Mouse (Mus musculus): ENCODE results near the gene Zbtb40. TPM values are rescaled to one million over a fixed set of nuclear protein-coding genes. Genes with fewer than 3 reads are reported as not detected.

Gene Zbtb40
- polyA plus RNA-seq, 2 experiments: 1.4 to 1.8 TPM

GRCm38 (mm10) chr4:136970939-136971338, 77.7 kb downstream of the Zbtb40 start:
- TF ChIP-seq EP300 (IDR thresholded peaks at IDR 0.05; ENCODE audit: low read depth): no peak
- peak; percentile 85 for TF ChIP-seq CTCF (IDR thresholded peaks at IDR 0.05; ENCODE audit: low read depth)
- H3K4me3 ChIP-seq (ENCODE audit: insufficient read depth in 1 of 2, low read depth in 2 of 2, low read length in 2 of 2): no peak overlapping the region
- H3K9me3 ChIP-seq (ENCODE audit: control insufficient read depth, low read length): no peaks in the 10 kb centered on the region
- H3K9ac ChIP-seq (replicated peaks): no peak overlapping the region
- H3K27ac ChIP-seq: no peak overlapping the region
- peaks cover 8% of the 10 kb centered on the region for H3K27me3 ChIP-seq (ENCODE audit: control insufficient read depth, insufficient read depth, low read length)
- 3% methylated on average over 6 of the region's 6 CpGs for WGBS (ENCODE audit: insufficient replicate concordance)
- ATAC-seq (ENCODE audit: insufficient read depth) (no peak), DNase-seq (ENCODE audit: low read depth in 3 of 3, low spot score in 3 of 3) (peak in 1 of 3 experiments; percentile 6)
- no peak overlapping the region for H3K4me2 ChIP-seq (ENCODE audit: low read depth)
- no peaks in the 10 kb centered on the region for H3K4me1 ChIP-seq (replicated peaks; ENCODE audit: control insufficient read depth in 2 of 2, insufficient read depth in 2 of 2, low read length in 1 of 2)
- no peaks in the 10 kb centered on the region for H3K36me3 ChIP-seq (replicated peaks; ENCODE audit: control insufficient read depth, insufficient read depth, low read depth)

GRCm38 (mm10) chr4:136969503-136970276, 78.9 kb downstream of the Zbtb40 start:
- WGBS (ENCODE audit: insufficient replicate concordance): 31% methylated on average over 16 of the region's 16 CpGs
- Histone ChIP-seq H3K4me3 (ENCODE audit: insufficient read depth in 1 of 2, low read depth in 2 of 2, low read length in 2 of 2) (no peak overlapping the region), H3K4me2 (ENCODE audit: low read depth) (no peak overlapping the region), H3K27ac (no peak overlapping the region), H3K36me3 (replicated peaks; ENCODE audit: control insufficient read depth, insufficient read depth, low read depth) (no peaks in the 10 kb centered on the region), H3K9me3 (ENCODE audit: control insufficient read depth, low read length) (no peaks in the 10 kb centered on the region), H3K27me3 (ENCODE audit: control insufficient read depth, insufficient read depth, low read length) (peaks cover 13% of the 10 kb centered on the region), H3K4me1 (replicated peaks; ENCODE audit: control insufficient read depth in 2 of 2, insufficient read depth in 2 of 2, low read length in 1 of 2) (no peaks in the 10 kb centered on the region), H3K9ac (replicated peaks) (no peak overlapping the region)
- TF ChIP-seq CTCF (IDR thresholded peaks at IDR 0.05; ENCODE audit: low read depth): peak; percentile 29; the same call in 1 of the 2 replicates
- no peak for TF ChIP-seq EP300 (IDR thresholded peaks at IDR 0.05; ENCODE audit: low read depth)
- no peak for DNase-seq (ENCODE audit: low read depth in 3 of 3, low spot score in 3 of 3)
- ATAC-seq (ENCODE audit: insufficient read depth): no peak

GRCm38 (mm10) chr4:136969096-136969495, 79.5 kb downstream of the Zbtb40 start:
- Histone ChIP-seq H3K36me3 (replicated peaks; ENCODE audit: control insufficient read depth, insufficient read depth, low read depth) (no peaks in the 10 kb centered on the region), H3K9ac (replicated peaks) (no peak overlapping the region), H3K4me1 (replicated peaks; ENCODE audit: control insufficient read depth in 2 of 2, insufficient read depth in 2 of 2, low read length in 1 of 2) (no peaks in the 10 kb centered on the region), H3K4me2 (ENCODE audit: low read depth) (no peak overlapping the region), H3K27me3 (ENCODE audit: control insufficient read depth, insufficient read depth, low read length) (peaks cover 14% of the 10 kb centered on the region), H3K9me3 (ENCODE audit: control insufficient read depth, low read length) (no peaks in the 10 kb centered on the region), H3K27ac (no peak overlapping the region), H3K4me3 (ENCODE audit: insufficient read depth in 1 of 2, low read depth in 2 of 2, low read length in 2 of 2) (no peak overlapping the region)
- DNase-seq (ENCODE audit: low read depth in 3 of 3, low spot score in 3 of 3): no peak
- WGBS (ENCODE audit: insufficient replicate concordance): 35% methylated on average over 8 of the region's 8 CpGs
- ATAC-seq (ENCODE audit: insufficient read depth): no peak
- TF ChIP-seq EP300 (IDR thresholded peaks at IDR 0.05; ENCODE audit: low read depth): no peak
- TF ChIP-seq CTCF (IDR thresholded peaks at IDR 0.05; ENCODE audit: low read depth): no peak

GRCm38 (mm10) chr4:136967511-136967910, 81.1 kb downstream of the Zbtb40 start:
- no peak overlapping the region for H3K9ac ChIP-seq (replicated peaks)
- no peak overlapping the region for H3K4me3 ChIP-seq (ENCODE audit: insufficient read depth in 1 of 2, low read depth in 2 of 2, low read length in 2 of 2)
- TF ChIP-seq EP300 (IDR thresholded peaks at IDR 0.05; ENCODE audit: low read depth) (no peak), CTCF (IDR thresholded peaks at IDR 0.05; ENCODE audit: low read depth) (no peak)
- H3K36me3 ChIP-seq (replicated peaks; ENCODE audit: control insufficient read depth, insufficient read depth, low read depth): no peaks in the 10 kb centered on the region
- 22% methylated on average over 9 of the region's 9 CpGs for WGBS (ENCODE audit: insufficient replicate concordance)
- ATAC-seq (ENCODE audit: insufficient read depth) (no peak), DNase-seq (ENCODE audit: low read depth in 3 of 3, low spot score in 3 of 3) (no peak)
- H3K27me3 ChIP-seq (ENCODE audit: control insufficient read depth, insufficient read depth, low read length): peaks cover 14% of the 10 kb centered on the region
- H3K27ac ChIP-seq: no peak overlapping the region
- no peaks in the 10 kb centered on the region for H3K9me3 ChIP-seq (ENCODE audit: control insufficient read depth, low read length)
- no peaks in the 10 kb centered on the region for H3K4me1 ChIP-seq (replicated peaks; ENCODE audit: control insufficient read depth in 2 of 2, insufficient read depth in 2 of 2, low read length in 1 of 2)
- no peak overlapping the region for H3K4me2 ChIP-seq (ENCODE audit: low read depth)

- Histone ChIP-seq H3K4me3 (ENCODE audit: insufficient read depth in 1 of 2, low read depth in 2 of 2, low read length in 2 of 2) (no peak overlapping the region), H3K9me3 (ENCODE audit: control insufficient read depth, low read length) (no peaks in the 10 kb centered on the region), H3K27ac (no peak overlapping the region), H3K9ac (replicated peaks) (no peak overlapping the region), H3K4me2 (ENCODE audit: low read depth) (no peak overlapping the region), H3K27me3 (ENCODE audit: control insufficient read depth, insufficient read depth, low read length) (peaks cover 14% of the 10 kb centered on the region), H3K36me3 (replicated peaks; ENCODE audit: control insufficient read depth, insufficient read depth, low read depth) (no peaks in the 10 kb centered on the region), H3K4me1 (replicated peaks; ENCODE audit: control insufficient read depth in 2 of 2, insufficient read depth in 2 of 2, low read length in 1 of 2) (no peaks in the 10 kb centered on the region)
- no peak for ATAC-seq (ENCODE audit: insufficient read depth)
- TF ChIP-seq EP300 (IDR thresholded peaks at IDR 0.05; ENCODE audit: low read depth) (no peak), CTCF (IDR thresholded peaks at IDR 0.05; ENCODE audit: low read depth) (no peak)
- DNase-seq (ENCODE audit: low read depth in 3 of 3, low spot score in 3 of 3): no peak
- WGBS (ENCODE audit: insufficient replicate concordance): 28% methylated on average over 16 of the region's 16 CpGs
Measured at GRCm38 (mm10) chr4:136966493-136967390, 81.9 kb downstream of the Zbtb40 start.
